Mouse (Mus musculus): ENCODE measurements around the gene Dazl.

- TF ChIP-seq CTCF (IDR thresholded peaks at IDR 0.05; ENCODE audit: low read depth, low read length) (no peak), POLR2A (IDR thresholded peaks at IDR 0.05; ENCODE audit: borderline replicate concordance, low read depth, low read length) (no peak)
These were observed 38.5 kb upstream of the Dazl start for GRCm38 (mm10) chr17:50332012-50332300.
